Mouse (Mus musculus) intestine, embryonic 15.5 days (tissue): ENCODE results near the gene Pacrg. TPM values are rescaled to one million over a fixed set of nuclear protein-coding genes. Genes with fewer than 3 reads are reported as not detected.

Experiments
- ATAC-seq: fragments of 200-750 bp; cut with Nextera tagmentation; 2 replicates; pipeline ENCODE4 v1.8.0; 2017; ENCODE audit warnings: moderate TSS enrichment, moderate library complexity
- H3K27ac ChIP-seq: fragments of 300-500 bp; sonication (generic); 2 replicates; pipeline ENCODE4 v1.5.1; 2015; ENCODE audit warnings: mild to moderate bottlenecking, inconsistent platforms
- H3K27me3 ChIP-seq: fragments of 300-500 bp; sonication (generic); replicated peaks from 2 replicates; pipeline ENCODE4 v1.6.1; 2015; ENCODE audit warnings: inconsistent platforms
- H3K36me3 ChIP-seq: fragments of 300-500 bp; sonication (generic); 2 replicates; pipeline ENCODE4 v1.6.1; 2015; ENCODE audit warnings: inconsistent platforms
- H3K4me1 ChIP-seq: fragments of 300-500 bp; sonication (generic); replicated peaks from 2 replicates; pipeline ENCODE4 v1.6.1; 2015; ENCODE audit warnings: inconsistent platforms
- H3K4me2 ChIP-seq: fragments of 300-500 bp; sonication (generic); replicated peaks from 2 replicates; pipeline ENCODE4 v1.6.1; 2015; ENCODE audit warnings: mild to moderate bottlenecking, inconsistent platforms
- H3K4me3 ChIP-seq: fragments of 300-500 bp; sonication (generic); replicated peaks from 2 replicates; pipeline ENCODE4 v1.5.1; 2015; ENCODE audit warnings: inconsistent platforms
- H3K9ac ChIP-seq: fragments of 300-500 bp; sonication (generic); 2 replicates; pipeline ENCODE4 v1.6.1; 2015; ENCODE audit warnings: inconsistent platforms
- H3K9me3 ChIP-seq: fragments of 300-500 bp; sonication (generic); 2 replicates; pipeline ENCODE4 v1.6.1; 2016; ENCODE audit warnings: inconsistent platforms
- WGBS: fragments of 180-500 bp; shearing (Covaris S2); methylation state at CpG from one replicate; pipeline ENCODE4 v1.1.7; 2015; 5-methylcytosine and 5-hydroxymethylcytosine counted together
- polyA plus RNA-seq: library from polyadenylated mRNA; unstranded; fragments of >200 nt; fragmentation: Nextera tagmentation; extraction: Ambion mirVana; gene quantifications from 2 replicates; pipeline ENCODE4 v1.2.1, GENCODE M21; 2015

The Pacrg gene
- polyA plus RNA-seq, 1 experiment from 2014 or later: 0.93 TPM

GRCm38 (mm10) chr17:10363151-10363550 is 477.0 kb downstream of the Pacrg start:
- Histone ChIP-seq H3K9ac (no peak overlapping the region), H3K4me1 (peaks cover 3% of the 10 kb centered on the region; the same call in 1 of the 2 replicates), H3K9me3 (no peaks in the 10 kb centered on the region), H3K4me3 (no peak overlapping the region), H3K4me2 (no peak overlapping the region), H3K36me3 (no peaks in the 10 kb centered on the region), H3K27me3 (no peaks in the 10 kb centered on the region), H3K27ac (no peak overlapping the region)
- no peak for ATAC-seq
- 81% methylated on average over 3 of the region's 3 CpGs for WGBS

GRCm38 (mm10) chr17:10361882-10362291 is 478.2 kb downstream of the Pacrg start:
- Histone ChIP-seq H3K4me3 (no peak overlapping the region), H3K36me3 (no peaks in the 10 kb centered on the region), H3K9ac (no peak overlapping the region), H3K9me3 (no peaks in the 10 kb centered on the region), H3K4me1 (peaks cover 3% of the 10 kb centered on the region; the same call in 1 of the 2 replicates), H3K4me2 (no peak overlapping the region), H3K27me3 (no peaks in the 10 kb centered on the region), H3K27ac (no peak overlapping the region)
- WGBS: 91% methylated on average over 7 of the region's 7 CpGs
- no peak for ATAC-seq

GRCm38 (mm10) chr17:10360738-10361137 is 479.4 kb downstream of the Pacrg start:
- no peaks in the 10 kb centered on the region for H3K9me3 ChIP-seq
- no peak overlapping the region for H3K9ac ChIP-seq
- H3K36me3 ChIP-seq: no peaks in the 10 kb centered on the region
- no peak overlapping the region for H3K27ac ChIP-seq
- no peak overlapping the region for H3K4me3 ChIP-seq
- no peak for ATAC-seq
- WGBS: 82% methylated on average over 4 of the region's 4 CpGs
- H3K4me1 ChIP-seq: no peaks in the 10 kb centered on the region
- H3K4me2 ChIP-seq: no peak overlapping the region
- H3K27me3 ChIP-seq: no peaks in the 10 kb centered on the region

- H3K36me3 ChIP-seq: no peaks in the 10 kb centered on the region
- 45% methylated on average over 14 of the region's 14 CpGs for whole genome bisulfite sequencing
- no peak overlapping the region for H3K27ac ChIP-seq
- ATAC-seq: no peak
- H3K4me2 ChIP-seq: no peak overlapping the region
- no peak overlapping the region for H3K9ac ChIP-seq
- H3K9me3 ChIP-seq: no peaks in the 10 kb centered on the region
- H3K4me3 ChIP-seq: no peak overlapping the region
- H3K27me3 ChIP-seq: no peaks in the 10 kb centered on the region
- H3K4me1 ChIP-seq: no peaks in the 10 kb centered on the region
These were observed 480.6 kb downstream of the Pacrg start for GRCm38 (mm10) chr17:10359466-10359865.

GRCm38 (mm10) chr17:10357348-10357747 is 482.8 kb downstream of the Pacrg start:
- Histone ChIP-seq H3K9me3 (no peaks in the 10 kb centered on the region), H3K27ac (no peak overlapping the region), H3K9ac (no peak overlapping the region), H3K4me3 (no peak overlapping the region), H3K4me1 (no peaks in the 10 kb centered on the region), H3K27me3 (no peaks in the 10 kb centered on the region), H3K36me3 (no peaks in the 10 kb centered on the region), H3K4me2 (no peak overlapping the region)
- ATAC-seq: no peak
- WGBS: 89% methylated on average over 12 of the region's 12 CpGs

GRCm38 (mm10) chr17:10356294-10356693 is 483.8 kb downstream of the Pacrg start:
- no peak overlapping the region for H3K27ac ChIP-seq
- H3K9ac ChIP-seq: no peak overlapping the region
- H3K4me2 ChIP-seq: no peak overlapping the region
- H3K9me3 ChIP-seq: no peaks in the 10 kb centered on the region
- no peaks in the 10 kb centered on the region for H3K27me3 ChIP-seq
- no peak overlapping the region for H3K4me3 ChIP-seq
- ATAC-seq: no peak
- WGBS: 57% methylated on average over 6 of the region's 6 CpGs
- H3K4me1 ChIP-seq: no peaks in the 10 kb centered on the region
- no peaks in the 10 kb centered on the region for H3K36me3 ChIP-seq

- ATAC-seq: no peak
- no peaks in the 10 kb centered on the region for H3K36me3 ChIP-seq
- no peak overlapping the region for H3K27ac ChIP-seq
- no peak overlapping the region for H3K4me2 ChIP-seq
- no peak overlapping the region for H3K9ac ChIP-seq
- WGBS: 31% methylated on average over 8 of the region's 8 CpGs
- no peaks in the 10 kb centered on the region for H3K27me3 ChIP-seq
- H3K9me3 ChIP-seq: no peaks in the 10 kb centered on the region
- no peaks in the 10 kb centered on the region for H3K4me1 ChIP-seq
- H3K4me3 ChIP-seq: no peak overlapping the region
These were observed 484.4 kb downstream of the Pacrg start for GRCm38 (mm10) chr17:10355746-10356145.

Other genes starting within 250 kb of the Pacrg start
- 1.2 and 1.5 TPM in 2 replicates for gene Prkn, start 73 bp upstream of the Pacrg start, polyA plus RNA-seq